ENCODE assay signal across 17 mouse cellular contexts in genomic region chr5:58747684-58748083, GRCm38 (mm10).
DNase-seq lines count a peak whose midpoint lies in the region; ATAC-seq and TF ChIP-seq lines count a peak whose summit lies in the region.
"Had no signal": no experiment of that assay in that cellular context is flagged by ENCODE, and none has a peak within 500 bp of the region (broad histone marks: within the 10 kb centered on the region; RNA-seq: fewer than 3 reads in every experiment).

No protein-coding gene starts in this region.

- H3K4me3 ChIP-seq in midbrain, postnatal 0 days (ENCODE audit: low read depth, low read length), result no peak overlapping the region
- H3K4me3 ChIP-seq: embryonic facial prominence, embryonic 12.5 days; kidney, embryonic 15.5 days; stomach, embryonic 15.5 days had no signal

- no peak for ATAC-seq in midbrain, postnatal 0 days (ENCODE audit: low FRiP score)
- ATAC-seq: inflammation-experienced regulatory T-cells, adult 6 months had no signal

- 11% methylated on average over 6 of the region's 6 CpGs for WGBS in midbrain, postnatal 0 days

- peaks cover 5% of the 10 kb centered on the region; the same call in 1 of the 2 replicates for H3K4me1 ChIP-seq in midbrain, postnatal 0 days (ENCODE audit: insufficient read depth, low read length)
- H3K4me1 ChIP-seq: embryonic facial prominence, embryonic 12.5 days; kidney, embryonic 15.5 days; stomach, embryonic 15.5 days had no signal

- DNase-seq in Muller cell, postnatal 12 days (ENCODE audit: inconsistent ontology term), result peak; percentile 74
- DNase-seq in embryo, embryonic 11 days, result peak; percentile 8
- DNase-seq in mesoderm, embryonic 11.5 days (ENCODE audit: low read depth, low spot score), result peak; percentile 2
- peak; percentile 12 for DNase-seq in midbrain, postnatal 0 days (ENCODE audit: low spot score)
- DNase-seq in adrenal gland, adult (ENCODE audit: inconsistent age in 2 of 2, low spot score in 1 of 2), result no peak
- DNase-seq in cerebellum, postnatal 4 days (ENCODE audit: low spot score in 2 of 2), result no peak
- no peak for DNase-seq in kidney, adult 11 months
- DNase-seq: cerebellum, postnatal 10 days; gastrocnemius, postnatal 36 days; lung, adult 2 months; lung, postnatal 4 days; spleen, adult 18-20 months; thymus, adult 2 months had no signal

- H3K36me3 ChIP-seq in midbrain, postnatal 0 days (ENCODE audit: insufficient read depth, low read length), result no peaks in the 10 kb centered on the region
- H3K36me3 ChIP-seq: embryonic facial prominence, embryonic 12.5 days; kidney, embryonic 15.5 days; stomach, embryonic 15.5 days had no signal

- H3K9ac ChIP-seq in midbrain, postnatal 0 days (replicated peaks; ENCODE audit: low read length, poor library complexity, severe bottlenecking), result no peak overlapping the region
- H3K9ac ChIP-seq: embryonic facial prominence, embryonic 12.5 days; kidney, embryonic 15.5 days; stomach, embryonic 15.5 days had no signal

- no peak overlapping the region for H3K4me2 ChIP-seq in midbrain, postnatal 0 days (ENCODE audit: low read depth, low read length, poor library complexity, severe bottlenecking)
- H3K4me2 ChIP-seq: embryonic facial prominence, embryonic 12.5 days; kidney, embryonic 15.5 days; stomach, embryonic 15.5 days had no signal

- no peak overlapping the region for H3K27ac ChIP-seq in midbrain, postnatal 0 days (ENCODE audit: low read depth, low read length)
- H3K27ac ChIP-seq: embryonic facial prominence, embryonic 12.5 days; kidney, embryonic 15.5 days; stomach, embryonic 15.5 days had no signal

- no peaks in the 10 kb centered on the region for H3K27me3 ChIP-seq in midbrain, postnatal 0 days (ENCODE audit: insufficient read depth, low read length)
- H3K27me3 ChIP-seq: embryonic facial prominence, embryonic 12.5 days; kidney, embryonic 15.5 days; stomach, embryonic 15.5 days had no signal

- H3K9me3 ChIP-seq in midbrain, postnatal 0 days (ENCODE audit: low read length), result no peaks in the 10 kb centered on the region
- H3K9me3 ChIP-seq: embryonic facial prominence, embryonic 12.5 days; kidney, embryonic 15.5 days; stomach, embryonic 15.5 days had no signal

- no peak for TF ChIP-seq CTCF in midbrain, postnatal 0 days (IDR thresholded peaks at IDR 0.05)

Comparison
In these comparisons a context has a peak if more than half of its experiments do, and no peak if none do; other contexts are left out.
1. DNase-seq: peak in Muller cell, postnatal 12 days (single experiment), embryo, embryonic 11 days (single experiment), mesoderm, embryonic 11.5 days (single experiment) and midbrain, postnatal 0 days (single experiment); none in adrenal gland, adult (0 of 2), cerebellum, postnatal 4 days (0 of 2) and kidney, adult 11 months (single experiment).